Mouse (Mus musculus): ENCODE results near the gene Srl.

DNA sequence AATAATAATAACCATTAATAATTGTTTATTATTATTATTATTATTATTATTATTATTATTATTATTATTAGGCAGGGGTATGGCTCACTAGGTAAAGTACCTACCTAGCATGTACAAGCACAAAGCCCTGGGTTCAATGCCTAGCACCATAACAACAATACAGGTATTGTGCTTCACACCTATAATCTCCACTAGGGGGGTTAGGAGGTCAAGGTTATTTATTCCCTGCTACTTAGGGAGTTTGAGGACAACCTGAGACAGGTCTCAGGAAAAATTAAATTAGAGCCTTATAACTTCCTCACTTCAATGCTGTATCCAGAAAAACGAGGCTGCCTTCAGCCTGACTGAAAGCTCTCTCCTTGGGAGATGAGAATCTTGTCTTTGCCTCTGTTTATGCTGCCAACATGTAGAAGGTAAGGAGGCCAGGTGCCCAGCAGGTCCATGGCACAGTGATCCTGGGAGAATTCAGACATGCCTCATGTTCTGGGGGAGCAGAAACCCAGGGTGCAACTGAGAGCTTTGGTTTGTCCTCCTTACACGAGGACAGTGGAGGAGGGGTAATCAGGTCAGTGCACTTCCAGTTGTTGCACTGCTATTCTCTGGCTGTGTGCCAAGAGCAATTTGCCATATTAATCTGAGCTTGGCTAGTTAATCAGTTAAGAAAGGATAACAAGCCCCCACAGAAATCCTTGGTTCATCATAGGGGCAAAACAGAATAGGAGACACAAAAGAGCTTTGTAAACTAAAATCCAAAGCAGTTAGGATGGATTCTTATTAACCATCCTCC is 48.6 kb downstream of the Srl start:
- no peak for TF ChIP-seq CTCF (IDR thresholded peaks at IDR 0.05; ENCODE audit: borderline replicate concordance, insufficient read depth, low read depth, low read length)
- TF ChIP-seq POLR2A (IDR thresholded peaks at IDR 0.05; ENCODE audit: borderline replicate concordance, insufficient read depth, low read length) = no peak

Measured in cerebellum, adult 2 months (tissue).